22 mouse cellular contexts compared by ENCODE assay signal in the genomic region with DNA sequence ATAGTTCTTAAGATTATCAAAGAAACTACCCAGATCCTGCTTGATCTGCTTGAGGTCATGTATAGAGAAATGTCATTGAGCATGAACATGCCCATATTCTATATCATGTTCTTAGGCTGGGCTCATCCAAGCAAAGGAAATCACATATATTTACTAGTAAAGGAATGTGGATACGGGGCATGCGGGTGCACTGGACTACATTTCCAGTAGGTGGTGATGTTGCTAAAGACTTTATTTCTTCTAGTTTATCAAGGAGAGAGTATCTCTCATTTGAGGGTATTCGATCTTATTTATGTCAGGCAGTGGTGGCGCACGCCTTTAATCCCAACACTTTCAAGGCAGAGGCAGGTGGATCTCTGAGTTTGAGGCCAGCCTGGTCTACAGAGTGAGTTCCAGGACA.
A peak's percentile ranks its signal among the peaks of the same experiment; 100 is the strongest.
DNase-seq lines count a peak whose midpoint lies in the region; ATAC-seq and TF ChIP-seq lines count a peak whose summit lies in the region.
"Had no signal": no experiment of that assay in that cellular context is flagged by ENCODE, and none has a peak within 500 bp of the region (broad histone marks: within the 10 kb centered on the region; RNA-seq: fewer than 3 reads in every experiment).

No protein-coding gene starts in this region.

- ATAC-seq in heart, embryonic 12.5 days (ENCODE audit: insufficient number of reproducible peaks, low FRiP score) = no peak
- no peak for ATAC-seq in Patski
- no peak for ATAC-seq in midbrain, embryonic 16.5 days
- ATAC-seq: forebrain, embryonic 14.5 days; intestine, embryonic 16.5 days; liver, postnatal 0 days had no signal

- 87% methylated on average over 5 of the region's 5 CpGs for WGBS in heart, embryonic 12.5 days
- 93% methylated on average over 5 of the region's 5 CpGs for WGBS in midbrain, embryonic 16.5 days

- TF ChIP-seq CTCF in left cerebral cortex, adult 2 months (IDR thresholded peaks at IDR 0.05) = peak; percentile 25
- TF ChIP-seq CTCF in Patski (IDR thresholded peaks at IDR 0.05) = peak; percentile 73

- peaks cover 29% of the 10 kb centered on the region for H3K4me1 ChIP-seq in heart, embryonic 12.5 days (replicated peaks)
- H3K4me1 ChIP-seq in midbrain, embryonic 16.5 days (ENCODE audit: control insufficient read depth, insufficient read depth, low read length) = no peaks in the 10 kb centered on the region
- H3K4me1 ChIP-seq: embryonic facial prominence, embryonic 12.5 days; limb, embryonic 10.5 days had no signal

- no peak overlapping the region for H3K4me2 ChIP-seq in heart, embryonic 12.5 days
- H3K4me2 ChIP-seq in midbrain, embryonic 16.5 days (ENCODE audit: low read length) = no peak overlapping the region
- H3K4me2 ChIP-seq: embryonic facial prominence, embryonic 12.5 days; heart, embryonic 13.5 days; hindbrain, embryonic 15.5 days; neural tube, embryonic 15.5 days had no signal

- H3K36me3 ChIP-seq in heart, embryonic 12.5 days = no peaks in the 10 kb centered on the region
- no peaks in the 10 kb centered on the region for H3K36me3 ChIP-seq in midbrain, embryonic 16.5 days (ENCODE audit: control insufficient read depth, insufficient read depth, low read length)
- H3K36me3 ChIP-seq: embryonic facial prominence, embryonic 12.5 days; limb, embryonic 10.5 days had no signal

- peak; percentile 60 for DNase-seq in heart, adult 11 months
- DNase-seq in left cerebral cortex, adult 2 months (ENCODE audit: extremely low spot score in 1 of 2, low spot score in 2 of 2) = no peak
- DNase-seq in left cerebral cortex, postnatal 10 days (ENCODE audit: extremely low spot score in 1 of 2, low spot score in 2 of 2) = no peak
- DNase-seq in 416B (ENCODE audit: low read depth) = peak; percentile 27
- DNase-seq in Patski (ENCODE audit: low read depth, low spot score) = no peak
- DNase-seq: cerebellum, adult 8-10 months; heart, postnatal 36 days; kidney, postnatal 14 days; liver, postnatal 0 days; midbrain, embryonic 14.5 days; right cerebral cortex, postnatal 14 days; thymus, adult 2 months had no signal

- H3K27ac ChIP-seq in heart, embryonic 12.5 days (ENCODE audit: poor library complexity, severe bottlenecking) = no peak overlapping the region
- H3K27ac ChIP-seq in left cerebral cortex, adult 2 months = no peak overlapping the region
- no peak overlapping the region for H3K27ac ChIP-seq in midbrain, embryonic 16.5 days (ENCODE audit: low read length)
- H3K27ac ChIP-seq: embryonic facial prominence, embryonic 12.5 days; heart, embryonic 13.5 days; hindbrain, embryonic 15.5 days; limb, embryonic 10.5 days; neural tube, embryonic 15.5 days had no signal

- H3K4me3 ChIP-seq in heart, embryonic 12.5 days = no peak overlapping the region
- H3K4me3 ChIP-seq in left cerebral cortex, adult 2 months = no peak overlapping the region
- H3K4me3 ChIP-seq in midbrain, embryonic 16.5 days (ENCODE audit: low read depth, low read length) = no peak overlapping the region
- H3K4me3 ChIP-seq: embryonic facial prominence, embryonic 12.5 days; erythroblast, embryonic 14.5 days; heart, embryonic 13.5 days; hindbrain, embryonic 15.5 days; limb, embryonic 10.5 days; neural tube, embryonic 15.5 days had no signal

- in situ Hi-C loops in Patski (cut with MboI; ENCODE audit: low pct_unique_long_range_greater_than_20kb) = no loop called here

- POLR2A ChIA-PET in Patski (lab: Charles Lee) = interaction anchor here (1.5 kb wide), 1 partner anchor 208 kb away, joined by 5 read pairs; no protein-coding TSS in a partner anchor

- H3K27me3 ChIP-seq in heart, embryonic 12.5 days (replicated peaks) = no peaks in the 10 kb centered on the region
- no peaks in the 10 kb centered on the region for H3K27me3 ChIP-seq in Patski
- H3K27me3 ChIP-seq in midbrain, embryonic 16.5 days (ENCODE audit: control insufficient read depth, insufficient read depth, low read depth, low read length) = no peaks in the 10 kb centered on the region
- H3K27me3 ChIP-seq: embryonic facial prominence, embryonic 12.5 days; heart, embryonic 13.5 days; hindbrain, embryonic 15.5 days; neural tube, embryonic 15.5 days had no signal

- CTCF ChIA-PET in Patski (lab: Charles Lee) = interaction anchor here (0.8 to 1.6 kb wide), 3 partner anchors 14 to 46 kb away, joined by 4 to 5 read pairs (median 4); no protein-coding TSS in a partner anchor

- intact Hi-C loops in left cerebral cortex, adult 2 months (cut with DNase I) = no loop called here
- intact Hi-C loops in left cerebral cortex, postnatal 10 days (cut with DNase I) = no loop called here

- H3K9me3 ChIP-seq in heart, embryonic 12.5 days (replicated peaks) = no peaks in the 10 kb centered on the region
- peaks cover 6% of the 10 kb centered on the region for H3K9me3 ChIP-seq in midbrain, embryonic 16.5 days (replicated peaks; ENCODE audit: control insufficient read depth, low read length, poor library complexity, severe bottlenecking)
- H3K9me3 ChIP-seq: embryonic facial prominence, embryonic 12.5 days; hindbrain, embryonic 15.5 days; limb, embryonic 10.5 days; neural tube, embryonic 15.5 days had no signal

- no peak overlapping the region for H3K9ac ChIP-seq in heart, embryonic 12.5 days
- H3K9ac ChIP-seq in midbrain, embryonic 16.5 days (ENCODE audit: low read depth, low read length) = no peak overlapping the region
- H3K9ac ChIP-seq: embryonic facial prominence, embryonic 12.5 days; heart, embryonic 13.5 days; hindbrain, embryonic 15.5 days; liver, postnatal 0 days; neural tube, embryonic 15.5 days had no signal

Comparison
In these comparisons a context has a peak if more than half of its experiments do, and no peak if none do; other contexts are left out.
1. DNase-seq: peak in heart, adult 11 months (single experiment) and 416B (single experiment); none in left cerebral cortex, adult 2 months (0 of 2), left cerebral cortex, postnatal 10 days (0 of 2) and Patski (single experiment).